Mouse (Mus musculus) midbrain, embryonic 12.5 days (tissue): Measurements from ENCODE around the gene Zfp953. TPM values are rescaled to one million over a fixed set of nuclear protein-coding genes. Genes with fewer than 3 reads are reported as not detected.
"Not testable (repeated sequence)": the region's sequence is repeated elsewhere in the genome, so short reads cannot be mapped to it uniquely, and the experiment has no call there.

ENCODE experiments used
- ATAC-seq: fragments of 200-750 bp; cut with Nextera tagmentation; 2 replicates; pipeline ENCODE4 v1.8.0; 2017; ENCODE audit warnings: low read depth, moderate TSS enrichment, moderate library complexity; ENCODE audit not compliant: low FRiP score
- H3K27ac ChIP-seq: fragments of 300-500 bp; sonication (generic); replicated peaks from 2 replicates; pipeline ENCODE4 v1.5.1; 2016; ENCODE audit warnings: mild to moderate bottlenecking
- H3K27me3 ChIP-seq: fragments of 300-500 bp; sonication (generic); 2 replicates; pipeline ENCODE4 v1.6.1; 2016; ENCODE audit warnings: mild to moderate bottlenecking
- H3K36me3 ChIP-seq: fragments of 300-500 bp; sonication (generic); 2 replicates; pipeline ENCODE4 v1.6.1; 2016
- H3K4me1 ChIP-seq: fragments of 300-500 bp; sonication (generic); 2 replicates; pipeline ENCODE4 v1.6.1; 2016
- H3K4me2 ChIP-seq: fragments of 300-500 bp; sonication (generic); replicated peaks from 2 replicates; pipeline ENCODE4 v1.6.1; 2016; ENCODE audit warnings: mild to moderate bottlenecking, moderate library complexity
- H3K4me3 ChIP-seq: fragments of 300-500 bp; sonication (generic); 2 replicates; pipeline ENCODE4 v1.5.1; 2016; ENCODE audit warnings: mild to moderate bottlenecking
- H3K9ac ChIP-seq: fragments of 300-500 bp; sonication (generic); replicated peaks from 2 replicates; pipeline ENCODE4 v1.6.1; 2016; ENCODE audit warnings: mild to moderate bottlenecking, moderate library complexity
- H3K9me3 ChIP-seq: fragments of 300-500 bp; sonication (generic); 2 replicates; pipeline ENCODE4 v1.6.1; 2016; ENCODE audit warnings: mild to moderate bottlenecking
- WGBS: fragments of 180-500 bp; shearing (Covaris S2); methylation state at CpG from one replicate; pipeline ENCODE4 v1.1.7; 2016; 5-methylcytosine and 5-hydroxymethylcytosine counted together
- polyA plus RNA-seq: library from polyadenylated mRNA; unstranded; fragments of >200 nt; fragmentation: Nextera tagmentation; extraction: Ambion mirVana; gene quantifications from 2 replicates; pipeline ENCODE4 v1.2.1, GENCODE M21; 2016

The Zfp953 gene
- polyA plus RNA-seq, result 0.94 and 0.98 TPM in 2 replicates

DNA sequence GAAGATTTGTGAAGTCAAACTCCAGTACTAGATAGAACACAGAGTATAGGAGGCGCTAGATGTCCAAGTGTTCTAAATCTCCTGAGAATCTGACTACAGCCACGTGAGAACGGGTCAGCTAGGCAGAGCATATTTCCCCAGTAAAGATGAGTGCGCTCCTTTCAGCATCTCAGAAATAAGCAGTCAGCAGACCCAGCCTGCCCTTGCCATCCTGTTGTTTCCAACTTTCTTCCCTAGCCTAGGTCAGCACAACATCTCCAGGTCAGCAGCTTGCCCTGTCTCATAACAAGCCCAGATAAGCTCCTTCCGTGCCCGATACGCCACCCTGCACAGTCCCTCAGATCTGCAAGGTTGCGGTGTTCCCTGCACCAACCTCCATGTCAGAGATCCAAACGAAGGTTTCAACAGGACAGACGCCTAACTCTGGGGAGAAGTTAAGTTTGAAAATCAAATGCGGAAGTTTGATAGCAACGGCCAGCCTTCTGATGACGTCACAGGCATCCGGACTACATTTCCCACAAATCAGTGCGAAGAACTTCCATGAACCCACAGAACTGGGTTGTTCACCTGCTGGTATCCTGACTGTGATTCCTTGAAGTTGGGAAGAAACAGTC is at the start of gene Zfp953, which contains the start of gene Gm28044:
Gene Zfp953 (minus strand): TSS at position 475 of the 614 bp plus-strand sequence.
Gene Gm28044 (minus strand): TSS at position 406 of the 614 bp plus-strand sequence.
- no peak within 1 kb of the TSS for H3K27ac ChIP-seq
- peak within 1 kb of the TSS; percentile 53 for H3K9ac ChIP-seq

DNA sequence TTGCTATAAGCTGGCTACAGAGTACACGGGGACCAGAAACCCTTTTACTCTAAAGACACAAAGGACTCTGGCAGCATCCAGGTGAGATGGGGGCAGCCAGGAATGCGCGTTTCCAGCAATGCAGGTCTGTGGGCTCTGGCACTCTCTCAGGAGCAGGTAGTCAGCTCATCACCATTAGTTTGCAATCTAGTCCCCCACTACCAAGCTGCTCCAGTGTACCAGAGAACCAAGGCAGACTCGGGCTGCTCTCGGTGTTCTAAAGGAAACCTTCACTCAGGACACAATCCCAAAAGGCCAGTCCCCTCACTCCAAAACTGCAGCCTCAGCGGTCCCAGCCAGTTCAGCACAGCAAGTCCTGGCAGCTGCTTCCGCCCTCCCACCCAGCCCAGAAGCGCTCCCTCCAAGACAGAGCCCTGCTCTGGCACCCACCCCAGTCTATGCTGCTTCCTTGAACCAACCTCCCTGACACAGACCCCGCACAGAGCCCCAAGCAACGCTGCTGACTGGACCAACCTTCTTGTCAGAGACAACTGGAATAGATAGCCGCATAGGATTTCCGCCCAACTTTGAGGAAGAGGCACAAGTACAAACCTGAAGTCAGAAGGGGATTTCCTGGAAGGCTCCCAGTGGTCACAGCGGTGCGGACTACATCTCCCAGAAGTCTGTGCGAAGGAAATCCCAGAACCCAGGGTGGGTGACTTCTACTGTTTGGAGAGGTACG is 38.9 kb upstream of the Zfp953 start, which contains the start of gene Zfp429:
Gene Zfp429 (minus strand): TSS at position 637 of the 721 bp plus-strand sequence.
- not testable (repeated sequence) for H3K9me3 ChIP-seq, H3K27ac ChIP-seq, H3K4me1 ChIP-seq, H3K36me3 ChIP-seq, H3K27me3 ChIP-seq
- H3K4me3 ChIP-seq, result peak within 1 kb of the TSS; percentile 60
- H3K4me2 ChIP-seq, result peak within 1 kb of the TSS; percentile 69
- 3% methylated on average over 16 of the region's 16 CpGs for WGBS
- peak within 1 kb of the TSS; percentile 60; the same call in 1 of the 2 replicates for H3K9ac ChIP-seq
- peak; percentile 97 for ATAC-seq

More for the DNA sequence above, at the start of gene Zfp953, which contains the start of gene Gm28044:
- peak; percentile 95 for ATAC-seq
- Histone ChIP-seq H3K9me3 (no peaks in the 10 kb centered on the region), H3K27me3 (no peaks in the 10 kb centered on the region), H3K4me3 (peak within 1 kb of the TSS; percentile 76), H3K4me2 (peak within 1 kb of the TSS; percentile 61), H3K4me1 (peaks cover 7% of the 10 kb centered on the region; the same call in 1 of the 2 replicates), H3K36me3 (no peaks in the 10 kb centered on the region)
- WGBS, result under 1% methylated on average over 15 of the region's 15 CpGs

DNA sequence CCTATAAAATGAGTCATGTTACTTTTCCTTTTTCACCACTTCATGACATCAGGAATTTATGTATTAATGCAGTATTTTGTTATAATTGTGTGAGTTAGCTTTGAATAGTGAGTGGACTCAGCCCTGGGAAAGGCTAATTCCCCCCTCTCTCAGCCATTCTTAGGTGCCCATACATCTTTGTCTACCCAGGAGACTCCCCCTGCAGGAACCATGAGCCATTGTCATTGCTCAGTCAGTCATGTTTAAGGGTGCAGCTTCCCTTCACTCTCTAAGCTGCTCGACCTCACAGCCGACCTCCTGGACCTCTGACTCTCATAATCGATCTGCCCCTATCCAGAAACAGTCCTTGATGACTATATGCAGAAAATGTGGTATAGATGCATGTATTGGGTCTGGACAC is 15.8 kb upstream of the Zfp953 start:
- WGBS, result 61% methylated on average over 3 of the region's 3 CpGs
- H3K27ac ChIP-seq, H3K9me3 ChIP-seq, H3K4me3 ChIP-seq, H3K9ac ChIP-seq, H3K4me2 ChIP-seq, H3K27me3 ChIP-seq, H3K36me3 ChIP-seq, ATAC-seq, H3K4me1 ChIP-seq: not testable (repeated sequence)

- H3K4me3 ChIP-seq, result peak within 1 kb of the TSS; percentile 39
- WGBS, result 15% methylated on average over 14 of the region's 15 CpGs
- not testable (repeated sequence) for H3K36me3 ChIP-seq, H3K27me3 ChIP-seq, H3K4me1 ChIP-seq, H3K27ac ChIP-seq, H3K9me3 ChIP-seq
- peak within 1 kb of the TSS; percentile 53 for H3K4me2 ChIP-seq
- peak within 1 kb of the TSS; percentile 46; the same call in 1 of the 2 replicates for H3K9ac ChIP-seq
- ATAC-seq, result peak; percentile 87
These were observed 14.9 kb upstream of the Zfp953 start, which contains the start of the genes Gm28041 and Zfp456 for GRCm38 (mm10) chr13:67375050-67375911. TSS of gene Gm28041 (minus strand) at chr13:67375733. TSS of gene Zfp456 (minus strand) at chr13:67375810.

DNA sequence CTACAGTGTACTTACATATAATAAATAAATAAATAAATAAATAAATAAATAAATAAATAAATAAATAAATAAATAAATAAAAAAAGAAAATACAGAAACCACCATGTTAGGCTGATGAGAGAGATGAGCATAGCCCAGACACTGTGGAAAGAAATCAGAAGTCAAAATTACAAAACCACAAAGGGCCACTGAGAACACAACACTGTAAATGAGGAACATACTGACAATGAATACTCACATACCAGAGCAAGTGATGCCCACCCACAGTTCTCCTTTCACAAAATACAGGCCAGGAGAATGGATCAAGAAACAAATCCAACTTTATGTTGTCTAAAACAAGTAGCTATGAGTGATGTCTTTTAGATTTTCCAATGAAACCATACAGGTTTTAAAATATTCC is 8.6 kb downstream of the Zfp953 start:
- no peaks in the 10 kb centered on the region for H3K9me3 ChIP-seq
- H3K27ac ChIP-seq, result no peak overlapping the region
- ATAC-seq, result no peak
- no peak overlapping the region for H3K9ac ChIP-seq
- H3K36me3 ChIP-seq, result no peaks in the 10 kb centered on the region
- H3K4me2 ChIP-seq, result no peak overlapping the region
- H3K4me1 ChIP-seq, result no peaks in the 10 kb centered on the region
- no peak overlapping the region for H3K4me3 ChIP-seq
- H3K27me3 ChIP-seq, result no peaks in the 10 kb centered on the region

GRCm38 (mm10) chr13:67343422-67343821 is 17.0 kb downstream of the Zfp953 start:
- Histone ChIP-seq H3K4me1 (no peaks in the 10 kb centered on the region), H3K9ac (no peak overlapping the region), H3K27ac (no peak overlapping the region), H3K9me3 (no peaks in the 10 kb centered on the region), H3K27me3 (no peaks in the 10 kb centered on the region), H3K4me2 (no peak overlapping the region), H3K4me3 (no peak overlapping the region), H3K36me3 (no peaks in the 10 kb centered on the region)
- WGBS, result 87% methylated on average over 2 of the region's 2 CpGs
- no peak for ATAC-seq

DNA sequence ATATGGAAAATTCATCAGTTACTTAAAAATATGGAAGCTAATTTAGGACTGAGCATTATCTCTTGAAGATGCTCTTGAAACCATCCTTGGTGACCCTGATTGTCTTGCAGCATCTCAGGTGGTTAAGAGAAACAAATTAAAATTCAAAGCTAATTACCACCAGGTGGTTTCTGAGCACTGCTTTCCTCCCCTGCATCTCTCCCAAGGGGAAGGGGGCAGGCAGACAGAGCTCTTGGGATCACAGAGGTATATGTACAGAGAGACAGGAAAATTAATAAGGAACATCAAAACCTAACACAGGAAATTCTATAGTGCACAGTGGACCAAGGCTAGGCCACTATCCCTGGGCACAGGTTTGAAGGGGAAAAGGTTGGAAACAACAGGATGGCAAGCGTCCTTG is 27.5 kb downstream of the Zfp953 start:
- Histone ChIP-seq H3K27ac (no peak overlapping the region), H3K36me3 (no peaks in the 10 kb centered on the region), H3K4me1 (peaks cover 9% of the 10 kb centered on the region), H3K9ac (peak overlapping the region; percentile 50), H3K4me3 (peak overlapping the region; percentile 52), H3K4me2 (peak overlapping the region; percentile 62), H3K9me3 (no peaks in the 10 kb centered on the region), H3K27me3 (no peaks in the 10 kb centered on the region)
- ATAC-seq, result peak; percentile 25; the same call in 1 of the 2 replicates
- WGBS, result 74% methylated on average over 1 of the region's 1 CpGs

DNA sequence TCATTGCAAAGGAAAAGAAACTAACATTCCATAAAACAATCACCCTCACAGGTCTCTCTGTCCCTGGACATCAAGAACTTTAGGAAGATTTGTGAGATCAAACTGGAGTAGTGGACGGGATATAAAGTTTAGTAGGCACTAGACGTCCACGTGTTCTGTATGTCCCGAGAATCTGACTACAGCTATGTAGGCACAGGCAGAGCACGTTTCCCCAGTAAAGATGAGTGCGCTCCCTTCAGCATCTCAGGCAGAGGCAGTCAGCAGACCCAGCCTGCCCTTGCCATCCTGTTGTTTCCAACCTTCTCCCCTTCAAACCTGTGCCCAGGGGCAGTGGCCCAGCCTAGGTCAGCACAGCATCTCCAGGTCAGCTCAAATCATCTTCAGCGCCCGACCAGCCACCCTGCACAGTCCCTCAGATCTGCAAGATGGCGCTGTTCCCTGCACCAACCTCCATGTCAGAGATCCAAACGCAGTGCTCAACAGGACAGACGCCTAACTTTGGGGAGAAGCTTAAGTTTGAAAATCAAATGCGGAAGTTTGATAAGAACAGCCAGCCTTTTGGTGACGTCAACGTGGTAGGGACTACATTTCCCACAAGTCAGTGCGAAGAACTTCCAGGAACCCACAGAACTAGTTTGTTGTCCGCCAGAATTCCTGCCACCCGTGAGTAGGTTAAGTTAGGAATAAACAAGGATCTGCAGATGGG is 28.2 kb downstream of the Zfp953 start, which contains the start of gene Zfp595:
Gene Zfp595 (minus strand): TSS at position 552 of the 706 bp plus-strand sequence.
- Histone ChIP-seq H3K36me3 (no peaks in the 10 kb centered on the region), H3K9me3 (no peaks in the 10 kb centered on the region), H3K4me1 (peaks cover 9% of the 10 kb centered on the region), H3K27me3 (no peaks in the 10 kb centered on the region), H3K4me2 (peak within 1 kb of the TSS; percentile 62), H3K9ac (peak within 1 kb of the TSS; percentile 55), H3K27ac (no peak within 1 kb of the TSS), H3K4me3 (peak within 1 kb of the TSS; percentile 52)
- ATAC-seq, result peak; percentile 93
- 21% methylated on average over 17 of the region's 17 CpGs for WGBS

- Histone ChIP-seq H3K4me3 (peak overlapping the region; percentile 69), H3K4me2 (peak overlapping the region; percentile 79), H3K27ac (no peak overlapping the region), H3K9me3 (0 out of 2 replicates have a peak, but pooled peaks cover 4% of the 10 kb centered on the region), H3K27me3 (no peaks in the 10 kb centered on the region), H3K36me3 (no peaks in the 10 kb centered on the region), H3K4me1 (peaks cover 8% of the 10 kb centered on the region; the same call in 1 of the 2 replicates), H3K9ac (0 out of 2 replicates have a peak overlapping the region, but pooled peaks have one; percentile 20)
- ATAC-seq, result peak; percentile 66
- WGBS, result 31% methylated on average over 5 of the region's 5 CpGs
These were observed 53.7 kb downstream of the Zfp953 start for GRCm38 (mm10) chr13:67306718-67307117.

- H3K27me3 ChIP-seq, result no peaks in the 10 kb centered on the region
- no peak within 1 kb of the TSS for H3K27ac ChIP-seq
- no peaks in the 10 kb centered on the region for H3K36me3 ChIP-seq
- ATAC-seq, result peak; percentile 99
- peak within 1 kb of the TSS; percentile 69 for H3K4me3 ChIP-seq
- H3K9ac ChIP-seq, result peak within 1 kb of the TSS; percentile 76
- no peaks in the 10 kb centered on the region for H3K9me3 ChIP-seq
- peak within 1 kb of the TSS; percentile 79 for H3K4me2 ChIP-seq
- H3K4me1 ChIP-seq, result peaks cover 8% of the 10 kb centered on the region; the same call in 1 of the 2 replicates
- WGBS, result 12% methylated on average over 16 of the region's 16 CpGs
These were observed 54.4 kb downstream of the Zfp953 start, which contains the start of gene Zfp457 for GRCm38 (mm10) chr13:67305822-67306672. TSS of gene Zfp457 (minus strand) at chr13:67306485.
